Mouse (Mus musculus) intestine, postnatal 0 days (tissue): Measurements from ENCODE around the gene Rfx5. TPM values are rescaled to one million over a fixed set of nuclear protein-coding genes. Genes with fewer than 3 reads are reported as not detected.

Experiments
- ATAC-seq: fragments of 200-750 bp; cut with Nextera tagmentation; 2 replicates; pipeline ENCODE4 v1.8.0; 2017; ENCODE audit warnings: mild to moderate bottlenecking, moderate TSS enrichment, moderate library complexity
- H3K27ac ChIP-seq: fragments of 300-500 bp; sonication (generic); 2 replicates; pipeline ENCODE4 v1.5.1; 2014; ENCODE audit warnings: mild to moderate bottlenecking, low read depth, low read length, moderate library complexity
- H3K27me3 ChIP-seq: fragments of 300-500 bp; sonication (generic); replicated peaks from 2 replicates; pipeline ENCODE4 v1.6.1; 2014; ENCODE audit warnings: low read length, mixed read lengths; ENCODE audit not compliant: control insufficient read depth, insufficient read depth
- H3K36me3 ChIP-seq: fragments of 300-500 bp; sonication (generic); 2 replicates; pipeline ENCODE4 v1.6.1; 2014; ENCODE audit warnings: mild to moderate bottlenecking, moderate library complexity; ENCODE audit not compliant: control insufficient read depth, insufficient read depth
- H3K4me1 ChIP-seq: fragments of 300-500 bp; sonication (generic); replicated peaks from 2 replicates; pipeline ENCODE4 v1.6.1; 2014; ENCODE audit warnings: antibody characterized with exemption, low read length, mixed read lengths; ENCODE audit not compliant: control insufficient read depth, insufficient read depth
- H3K4me2 ChIP-seq: fragments of 300-500 bp; sonication (generic); replicated peaks from 2 replicates; pipeline ENCODE4 v1.6.1; 2014; ENCODE audit warnings: low read depth, mild to moderate bottlenecking, moderate library complexity
- H3K4me3 ChIP-seq: fragments of 300-500 bp; sonication (generic); 2 replicates; pipeline ENCODE4 v1.5.1; 2014; ENCODE audit warnings: low read depth, low read length
- H3K9ac ChIP-seq: fragments of 300-500 bp; sonication (generic); 2 replicates; pipeline ENCODE4 v1.6.1; 2014; ENCODE audit warnings: mild to moderate bottlenecking, low read depth, low read length
- H3K9me3 ChIP-seq: fragments of 300-500 bp; sonication (generic); 2 replicates; pipeline ENCODE4 v1.6.1; 2016; ENCODE audit warnings: mixed run types; ENCODE audit not compliant: control insufficient read depth
- CTCF ChIP-seq: sonication (generic); IDR thresholded peaks from 2 replicates; pipeline ENCODE4 v1.5.1; 2016; ENCODE audit warnings: low read depth, mild to moderate bottlenecking, control low read depth, antibody characterized with exemption, moderate library complexity
- WGBS: fragments of 180-500 bp; shearing (Covaris S2); extraction: QIAGEN DNeasy Blood & Tissue Kit; methylation state at CpG from one replicate; pipeline ENCODE4 v1.1.7; 2014; 5-methylcytosine and 5-hydroxymethylcytosine counted together
- microRNA-seq: library from miRNA; unstranded; fragments of <30 nt; microRNA quantifications from one replicate; pipeline ENCODE4, GENCODE M21; 2016
- polyA plus RNA-seq: library from polyadenylated mRNA; unstranded; fragments of >200 nt; fragmentation: Nextera tagmentation; extraction: Ambion mirVana; gene quantifications from 2 replicates; pipeline ENCODE4 v1.2.1, GENCODE M21; 2015

Rfx5 gene
- polyA plus RNA-seq, 1 experiment from 2014 or later, result 2.6 TPM

DNA sequence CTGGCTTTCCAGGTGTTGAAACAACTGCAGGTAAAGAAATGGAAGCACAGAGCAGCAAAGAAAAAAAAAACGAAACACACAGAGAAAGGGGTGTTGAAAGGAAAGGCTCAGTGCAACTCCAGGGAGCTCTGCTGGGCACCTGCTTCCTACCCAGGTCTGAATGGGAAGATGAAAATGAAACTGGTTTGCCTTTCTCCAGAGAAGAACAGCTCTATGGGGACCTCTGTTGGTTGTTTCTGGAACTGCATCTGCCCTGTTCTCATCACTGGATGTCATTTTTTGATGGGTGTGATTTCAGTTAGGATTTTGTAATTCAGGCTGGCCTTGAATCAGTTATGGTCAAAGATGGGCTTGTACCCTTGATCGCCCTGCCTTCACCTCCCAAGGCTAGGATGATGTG lies 43.1 kb downstream of the Rfx5 start:
- Histone ChIP-seq H3K9ac (no peak overlapping the region), H3K36me3 (peaks cover 82% of the 10 kb centered on the region), H3K27ac (no peak overlapping the region), H3K27me3 (no peaks in the 10 kb centered on the region), H3K4me1 (no peaks in the 10 kb centered on the region), H3K4me3 (no peak overlapping the region), H3K9me3 (no peaks in the 10 kb centered on the region), H3K4me2 (no peak overlapping the region)
- peak; percentile 26; the same call in 1 of the 2 replicates for ATAC-seq
- WGBS, result 24% methylated on average over 2 of the region's 2 CpGs
- TF ChIP-seq CTCF, result peak; percentile 94

- 91% methylated on average over 4 of the region's 4 CpGs for WGBS
- peaks cover 81% of the 10 kb centered on the region for H3K36me3 ChIP-seq
- TF ChIP-seq CTCF, result no peak
Observed at GRCm38 (mm10) chr3:95002569-95002968, 48.7 kb downstream of the Rfx5 start.

GRCm38 (mm10) chr3:95003273-95003672 lies 49.4 kb downstream of the Rfx5 start:
- Histone ChIP-seq H3K27ac (no peak overlapping the region), H3K36me3 (peaks cover 85% of the 10 kb centered on the region), H3K4me3 (no peak overlapping the region), H3K27me3 (no peaks in the 10 kb centered on the region), H3K4me2 (no peak overlapping the region), H3K4me1 (no peaks in the 10 kb centered on the region), H3K9me3 (no peaks in the 10 kb centered on the region), H3K9ac (no peak overlapping the region)
- TF ChIP-seq CTCF, result no peak
- ATAC-seq, result no peak

More at GRCm38 (mm10) chr3:95002569-95002968, 48.7 kb downstream of the Rfx5 start:
- Histone ChIP-seq H3K4me2 (no peak overlapping the region), H3K9me3 (no peaks in the 10 kb centered on the region), H3K9ac (no peak overlapping the region), H3K4me1 (no peaks in the 10 kb centered on the region), H3K27me3 (no peaks in the 10 kb centered on the region), H3K27ac (no peak overlapping the region), H3K4me3 (no peak overlapping the region)
- ATAC-seq, result no peak

- no peak overlapping the region for H3K9ac ChIP-seq
- no peak overlapping the region for H3K27ac ChIP-seq
- TF ChIP-seq CTCF, result no peak
- H3K36me3 ChIP-seq, result peaks cover 89% of the 10 kb centered on the region
- H3K4me3 ChIP-seq, result no peak overlapping the region
- H3K4me2 ChIP-seq, result no peak overlapping the region
- ATAC-seq, result no peak
- 92% methylated on average over 3 of the region's 3 CpGs for WGBS
- no peaks in the 10 kb centered on the region for H3K9me3 ChIP-seq
- H3K27me3 ChIP-seq, result no peaks in the 10 kb centered on the region
- no peaks in the 10 kb centered on the region for H3K4me1 ChIP-seq
Observed at GRCm38 (mm10) chr3:95005651-95006050, 51.8 kb downstream of the Rfx5 start.

DNA sequence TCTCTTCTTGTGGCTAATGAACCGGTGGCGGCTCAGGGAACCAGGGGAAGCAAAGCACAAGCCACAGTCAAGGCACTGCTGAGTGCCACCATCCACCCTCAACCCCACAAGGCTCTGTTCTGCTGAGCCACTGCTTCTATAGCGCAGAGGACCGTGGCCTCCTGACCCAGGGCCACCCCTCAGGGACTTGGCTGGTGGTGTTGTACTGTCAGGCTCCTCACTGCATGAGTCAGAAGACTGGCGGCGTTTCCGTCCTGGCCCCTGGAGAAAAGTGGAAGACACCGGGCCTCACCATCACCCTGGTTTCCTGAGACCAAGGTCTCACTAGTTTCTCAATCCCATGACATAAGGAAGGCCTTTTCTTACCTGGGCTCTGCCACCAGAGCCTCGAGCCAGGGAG lies 53.8 kb downstream of the Rfx5 start:
- Histone ChIP-seq H3K27me3 (no peaks in the 10 kb centered on the region), H3K4me1 (no peaks in the 10 kb centered on the region), H3K9ac (no peak overlapping the region), H3K9me3 (no peaks in the 10 kb centered on the region), H3K4me2 (no peak overlapping the region), H3K27ac (no peak overlapping the region), H3K36me3 (peaks cover 85% of the 10 kb centered on the region), H3K4me3 (no peak overlapping the region)
- ATAC-seq, result no peak
- TF ChIP-seq CTCF, result no peak
- WGBS, result 87% methylated on average over 9 of the region's 9 CpGs

DNA sequence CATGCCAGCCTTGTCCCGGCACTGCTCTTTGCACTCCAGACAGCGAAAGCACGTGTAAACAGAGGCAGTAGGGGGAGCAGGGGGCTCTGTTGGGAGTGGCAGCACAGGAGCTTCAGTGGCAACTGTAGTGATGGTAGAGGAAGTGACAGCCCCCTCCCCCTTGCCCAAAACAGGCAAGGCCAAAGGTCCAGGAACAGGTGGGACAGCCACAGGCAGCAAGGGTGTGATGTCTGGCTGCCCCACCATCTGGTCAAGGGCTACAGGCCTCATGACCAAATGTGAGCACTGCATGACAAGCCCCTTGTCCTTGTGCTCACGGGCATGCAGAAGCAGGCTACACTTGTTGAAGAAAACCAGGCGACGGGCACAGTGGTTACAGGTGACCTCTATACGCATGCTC lies 56.5 kb downstream of the Rfx5 start:
- no peak for TF ChIP-seq CTCF
- no peak for ATAC-seq
- peaks cover 4% of the 10 kb centered on the region; the same call in 1 of the 2 replicates for H3K4me1 ChIP-seq
- H3K27ac ChIP-seq, result no peak overlapping the region
- H3K4me3 ChIP-seq, result no peak overlapping the region
- peaks cover 63% of the 10 kb centered on the region for H3K36me3 ChIP-seq
- no peak overlapping the region for H3K9ac ChIP-seq
- H3K27me3 ChIP-seq, result no peaks in the 10 kb centered on the region
- no peaks in the 10 kb centered on the region for H3K9me3 ChIP-seq
- 80% methylated on average over 7 of the region's 7 CpGs for WGBS
- no peak overlapping the region for H3K4me2 ChIP-seq

Small RNA genes within 50 kb of the gene (microRNA-seq; reads per million reads assigned to microRNA genes)
- gene Mir7013, result not detected

Other genes starting within 250 kb of the Rfx5 start
- gene Cgn, start 167.6 kb upstream of the Rfx5 start, polyA plus RNA-seq, result 42.1 and 48.3 TPM in 2 replicates
- gene Pogz, start 116.5 kb upstream of the Rfx5 start, polyA plus RNA-seq, result 4.8 and 5.8 TPM in 2 replicates
- gene Psmb4, start 67.1 kb upstream of the Rfx5 start, polyA plus RNA-seq, result 308 and 311 TPM in 2 replicates
- gene Selenbp1, start 21.0 kb upstream of the Rfx5 start, polyA plus RNA-seq, result 61.7 and 71.6 TPM in 2 replicates
- 10.5 and 11.6 TPM in 2 replicates for gene Pi4kb, start 20.7 kb downstream of the Rfx5 start, polyA plus RNA-seq
- gene Zfp687, start 61.4 kb downstream of the Rfx5 start, polyA plus RNA-seq, result 8.7 and 9.7 TPM in 2 replicates
- gene Psmd4, start 88.5 kb downstream of the Rfx5 start, polyA plus RNA-seq, result 164 and 166 TPM in 2 replicates
- 13.1 and 14.7 TPM in 2 replicates for gene Pip5k1a, start 152.9 kb downstream of the Rfx5 start, polyA plus RNA-seq
- 58.5 and 60.5 TPM in 2 replicates for gene Vps72, start 156.9 kb downstream of the Rfx5 start, polyA plus RNA-seq
- 0.44 and 0.73 TPM in 2 replicates for gene Tmod4, start 170.4 kb downstream of the Rfx5 start, polyA plus RNA-seq
- 49.3 and 54.8 TPM in 2 replicates for gene Scnm1, start 179.9 kb downstream of the Rfx5 start, polyA plus RNA-seq
- gene Lysmd1, start 180.0 kb downstream of the Rfx5 start, polyA plus RNA-seq, result 7.1 and 7.5 TPM in 2 replicates
- 3.6 and 4.7 TPM in 2 replicates for gene Tnfaip8l2, start 188.3 kb downstream of the Rfx5 start, polyA plus RNA-seq
- 1.0 and 1.3 TPM in 2 replicates for gene Sema6c, start 206.4 kb downstream of the Rfx5 start, polyA plus RNA-seq